Mouse (Mus musculus) heart, embryonic 15.5 days (tissue): ENCODE results near the gene Sf3a1. TPM values are rescaled to one million over a fixed set of nuclear protein-coding genes. Genes with fewer than 3 reads are reported as not detected.

Experiments used
- microRNA-seq: library from miRNA; unstranded; fragments of <30 nt; microRNA quantifications from one replicate; pipeline ENCODE4, GENCODE M21; 2016
- polyA plus RNA-seq: library from polyadenylated mRNA; unstranded; fragments of >200 nt; fragmentation: Nextera tagmentation; extraction: Ambion mirVana; gene quantifications from 2 replicates; pipeline ENCODE4 v1.2.1, GENCODE M21; 2015

Gene Sf3a1
- polyA plus RNA-seq, 1 experiment from 2014 or later, result 27.0 TPM

Small RNA genes lying within 50 kb of the gene (microRNA-seq; reads per million reads assigned to microRNA genes)
- 4.2 reads per million, percentile 15 among the genes with 10 or more reads in this experiment for gene Mir3060

Other genes starting within 250 kb of the Sf3a1 start
- 3.6 and 4.4 TPM in 2 replicates for gene Slc35e4, start 245.7 kb upstream of the Sf3a1 start, polyA plus RNA-seq
- gene Tcn2, start 228.2 kb upstream of the Sf3a1 start, polyA plus RNA-seq, result 64.0 and 73.4 TPM in 2 replicates
- gene Pes1, start 196.4 kb upstream of the Sf3a1 start, polyA plus RNA-seq, result 43.5 and 49.8 TPM in 2 replicates
- not detected in 2 replicates for gene 4930556J24Rik, start 183.6 kb upstream of the Sf3a1 start, polyA plus RNA-seq
- gene Gal3st1, start 176.7 kb upstream of the Sf3a1 start, polyA plus RNA-seq, result 0.44 and 1.9 TPM in 2 replicates
- gene Sec14l4, start 128.9 kb upstream of the Sf3a1 start, polyA plus RNA-seq, result 0.50 and 0.79 TPM in 2 replicates
- 0.72 and 0.93 TPM in 2 replicates for gene Sec14l3, start 95.5 kb upstream of the Sf3a1 start, polyA plus RNA-seq
- 32.1 and 32.8 TPM in 2 replicates for gene Mtfp1, start 64.9 kb upstream of the Sf3a1 start, polyA plus RNA-seq
- 0.78 and 1.5 TPM in 2 replicates for gene Sec14l2, start 36.9 kb upstream of the Sf3a1 start, polyA plus RNA-seq
- gene Rnf215, start 25.1 kb upstream of the Sf3a1 start, polyA plus RNA-seq, result 16.1 and 21.1 TPM in 2 replicates
- 4.4 and 5.5 TPM in 2 replicates for gene Ccdc157, start 57 bp upstream of the Sf3a1 start, polyA plus RNA-seq
- gene Tbc1d10a, start 26.4 kb downstream of the Sf3a1 start, polyA plus RNA-seq, result 13.9 and 21.6 TPM in 2 replicates
- 6.7 and 13.3 TPM in 2 replicates for gene Castor1, start 57.9 kb downstream of the Sf3a1 start, polyA plus RNA-seq
- gene Osm, start 76.1 kb downstream of the Sf3a1 start, polyA plus RNA-seq, result 0.09 and 0.33 TPM in 2 replicates
- gene Lif, start 97.2 kb downstream of the Sf3a1 start, polyA plus RNA-seq, result 0.23 and 0.55 TPM in 2 replicates